Mouse (Mus musculus) kidney, embryonic 16.5 days (tissue): ENCODE measurements around the gene Tnfrsf11a. TPM values are rescaled to one million over a fixed set of nuclear protein-coding genes. Genes with fewer than 3 reads are reported as not detected.

Experiments used
- ATAC-seq: fragments of 200-750 bp; cut with Nextera tagmentation; 2 replicates; pipeline ENCODE4 v1.8.0; 2017; ENCODE audit warnings: moderate TSS enrichment; ENCODE audit not compliant: low FRiP score, low TSS enrichment
- H3K27ac ChIP-seq: fragments of 300-500 bp; sonication (generic); 2 replicates; pipeline ENCODE4 v1.5.1; 2014; ENCODE audit warnings: low read length
- H3K27me3 ChIP-seq: fragments of 300-500 bp; sonication (generic); 2 replicates; pipeline ENCODE4 v1.6.1; 2014; ENCODE audit warnings: low read length, control low read depth, mixed read lengths; ENCODE audit not compliant: insufficient read depth
- H3K36me3 ChIP-seq: fragments of 300-500 bp; sonication (generic); 2 replicates; pipeline ENCODE4 v1.6.1; 2014; ENCODE audit warnings: low read length, control low read depth, mixed read lengths; ENCODE audit not compliant: insufficient read depth
- H3K4me1 ChIP-seq: fragments of 300-500 bp; sonication (generic); 2 replicates; pipeline ENCODE4 v1.6.1; 2014; ENCODE audit warnings: low read length, control low read depth, mixed read lengths; ENCODE audit not compliant: insufficient read depth
- H3K4me2 ChIP-seq: fragments of 300-500 bp; sonication (generic); replicated peaks from 2 replicates; pipeline ENCODE4 v1.6.1; 2014; ENCODE audit warnings: low read depth, low read length
- H3K4me3 ChIP-seq: fragments of 300-500 bp; sonication (generic); 2 replicates; pipeline ENCODE4 v1.5.1; 2014; ENCODE audit warnings: mild to moderate bottlenecking, low read length
- H3K9ac ChIP-seq: fragments of 300-500 bp; sonication (generic); replicated peaks from 2 replicates; pipeline ENCODE4 v1.6.1; 2014; ENCODE audit warnings: low read length
- H3K9me3 ChIP-seq: fragments of 300-500 bp; sonication (generic); 2 replicates; pipeline ENCODE4 v1.6.1; 2016; ENCODE audit warnings: low read length, control low read depth
- WGBS: fragments of 180-500 bp; shearing (Covaris S2); extraction: QIAGEN DNeasy Blood & Tissue Kit; methylation state at CpG from one replicate; pipeline ENCODE4 v1.1.7; 2014; 5-methylcytosine and 5-hydroxymethylcytosine counted together
- polyA plus RNA-seq: library from polyadenylated mRNA; unstranded; fragments of >200 nt; fragmentation: Nextera tagmentation; extraction: Ambion mirVana; gene quantifications from 2 replicates; pipeline ENCODE4 v1.2.1, GENCODE M21; 2015

Gene Tnfrsf11a
- 1.3 and 1.4 TPM in 2 replicates for polyA plus RNA-seq

- 3% methylated on average over 66 of the region's 77 CpGs for WGBS
- H3K9ac ChIP-seq = peak within 1 kb of the TSS; percentile 80
- H3K36me3 ChIP-seq = no peaks in the 10 kb centered on the region
- peak within 1 kb of the TSS; percentile 99 for H3K4me2 ChIP-seq
- H3K27me3 ChIP-seq = peaks cover 26% of the 10 kb centered on the region
- H3K4me3 ChIP-seq = peak within 1 kb of the TSS; percentile 77
- ATAC-seq = peak; percentile 91
- H3K4me1 ChIP-seq = peaks cover 14% of the 10 kb centered on the region
- no peak within 1 kb of the TSS for H3K27ac ChIP-seq
- H3K9me3 ChIP-seq = no peaks in the 10 kb centered on the region
These were observed at the start of gene Tnfrsf11a for GRCm38 (mm10) chr1:105780457-105781364. TSS of gene Tnfrsf11a (plus strand) at chr1:105780718.

- Histone ChIP-seq H3K4me3 (no peak overlapping the region), H3K27ac (no peak overlapping the region), H3K36me3 (peaks cover 15% of the 10 kb centered on the region; the same call in 1 of the 2 replicates), H3K9me3 (no peaks in the 10 kb centered on the region), H3K4me1 (no peaks in the 10 kb centered on the region), H3K27me3 (no peaks in the 10 kb centered on the region), H3K9ac (no peak overlapping the region), H3K4me2 (no peak overlapping the region)
- WGBS = 83% methylated on average over 3 of the region's 3 CpGs
- no peak; the same call in 1 of the 2 replicates for ATAC-seq
These were observed 45.2 kb upstream of the Tnfrsf11a start for GRCm38 (mm10) chr1:105735318-105735717.

GRCm38 (mm10) chr1:105738334-105738733 lies 42.2 kb upstream of the Tnfrsf11a start:
- Histone ChIP-seq H3K36me3 (peaks cover 27% of the 10 kb centered on the region), H3K4me1 (no peaks in the 10 kb centered on the region), H3K9ac (no peak overlapping the region), H3K4me3 (no peak overlapping the region), H3K27ac (no peak overlapping the region), H3K4me2 (no peak overlapping the region), H3K9me3 (no peaks in the 10 kb centered on the region), H3K27me3 (no peaks in the 10 kb centered on the region)
- ATAC-seq = no peak
- WGBS = 66% methylated on average over 6 of the region's 6 CpGs

- no peaks in the 10 kb centered on the region for H3K9me3 ChIP-seq
- ATAC-seq = no peak
- no peak overlapping the region for H3K27ac ChIP-seq
- no peaks in the 10 kb centered on the region for H3K27me3 ChIP-seq
- no peak overlapping the region for H3K4me2 ChIP-seq
- no peak overlapping the region for H3K4me3 ChIP-seq
- no peaks in the 10 kb centered on the region for H3K4me1 ChIP-seq
- no peak overlapping the region for H3K9ac ChIP-seq
- peaks cover 34% of the 10 kb centered on the region for H3K36me3 ChIP-seq
These were observed 41.0 kb upstream of the Tnfrsf11a start for GRCm38 (mm10) chr1:105739493-105739892.

GRCm38 (mm10) chr1:105742481-105742880 lies 38.0 kb upstream of the Tnfrsf11a start:
- Histone ChIP-seq H3K4me3 (no peak overlapping the region), H3K9me3 (no peaks in the 10 kb centered on the region), H3K4me2 (no peak overlapping the region), H3K27ac (no peak overlapping the region), H3K4me1 (no peaks in the 10 kb centered on the region), H3K9ac (no peak overlapping the region), H3K27me3 (no peaks in the 10 kb centered on the region), H3K36me3 (peaks cover 36% of the 10 kb centered on the region)
- 82% methylated on average over 1 of the region's 1 CpGs for WGBS
- no peak for ATAC-seq

- no peak overlapping the region for H3K9ac ChIP-seq
- H3K36me3 ChIP-seq = peaks cover 26% of the 10 kb centered on the region
- H3K27me3 ChIP-seq = no peaks in the 10 kb centered on the region
- no peaks in the 10 kb centered on the region for H3K9me3 ChIP-seq
- no peak overlapping the region for H3K4me2 ChIP-seq
- ATAC-seq = peak; percentile 77
- 55% methylated on average over 1 of the region's 1 CpGs for WGBS
- no peak overlapping the region for H3K4me3 ChIP-seq
- no peaks in the 10 kb centered on the region for H3K4me1 ChIP-seq
- H3K27ac ChIP-seq = peak overlapping the region; percentile 76
These were observed 34.1 kb upstream of the Tnfrsf11a start for GRCm38 (mm10) chr1:105746444-105746843.

- peak; percentile 54; the same call in 1 of the 2 replicates for ATAC-seq
- 65% methylated on average over 5 of the region's 5 CpGs for WGBS
- H3K9me3 ChIP-seq = no peaks in the 10 kb centered on the region
- H3K4me3 ChIP-seq = no peak overlapping the region
- no peak overlapping the region for H3K4me2 ChIP-seq
- no peaks in the 10 kb centered on the region for H3K27me3 ChIP-seq
- peak overlapping the region; percentile 76 for H3K27ac ChIP-seq
- H3K36me3 ChIP-seq = peaks cover 20% of the 10 kb centered on the region
- no peaks in the 10 kb centered on the region for H3K4me1 ChIP-seq
- H3K9ac ChIP-seq = no peak overlapping the region
These were observed 33.5 kb upstream of the Tnfrsf11a start for GRCm38 (mm10) chr1:105746858-105747596.

GRCm38 (mm10) chr1:105748091-105748799 lies 32.3 kb upstream of the Tnfrsf11a start:
- 90% methylated on average over 4 of the region's 4 CpGs for WGBS
- H3K36me3 ChIP-seq = peaks cover 18% of the 10 kb centered on the region
- no peak overlapping the region for H3K4me3 ChIP-seq
- H3K9me3 ChIP-seq = no peaks in the 10 kb centered on the region
- H3K4me2 ChIP-seq = no peak overlapping the region
- H3K27ac ChIP-seq = no peak overlapping the region
- no peaks in the 10 kb centered on the region for H3K4me1 ChIP-seq
- no peak overlapping the region for H3K9ac ChIP-seq
- ATAC-seq = no peak
- no peaks in the 10 kb centered on the region for H3K27me3 ChIP-seq

GRCm38 (mm10) chr1:105752196-105752595 lies 28.3 kb upstream of the Tnfrsf11a start:
- no peak overlapping the region for H3K4me2 ChIP-seq
- peaks cover 9% of the 10 kb centered on the region for H3K36me3 ChIP-seq
- no peaks in the 10 kb centered on the region for H3K27me3 ChIP-seq
- no peak for ATAC-seq
- no peak overlapping the region for H3K4me3 ChIP-seq
- 72% methylated on average over 4 of the region's 4 CpGs for WGBS
- no peak overlapping the region for H3K27ac ChIP-seq
- no peaks in the 10 kb centered on the region for H3K4me1 ChIP-seq
- H3K9me3 ChIP-seq = no peaks in the 10 kb centered on the region
- H3K9ac ChIP-seq = no peak overlapping the region
